Mouse (Mus musculus): ENCODE results near the gene Wnk1. TPM values are rescaled to one million over a fixed set of nuclear protein-coding genes. Genes with fewer than 3 reads are reported as not detected.
"Not testable (repeated sequence)": the region's sequence is repeated elsewhere in the genome, so short reads cannot be mapped to it uniquely, and the experiment has no call there.

The Wnk1 gene
- 40.4 and 53.9 TPM in 2 replicates for polyA plus RNA-seq (2015; fragmentation: Nextera tagmentation; extraction: Ambion mirVana)

GRCm38 (mm10) chr6:120038366-120039255, at the start of gene Wnk1:
TSS of gene Wnk1 (minus strand) at chr6:120038672.
- peak; percentile 94 for ATAC-seq
- Histone ChIP-seq H3K9me3 (ENCODE audit: control insufficient read depth, low read length) (no peaks in the 10 kb centered on the region), H3K27me3 (replicated peaks; ENCODE audit: control insufficient read depth, insufficient read depth, low read length) (no peaks in the 10 kb centered on the region), H3K4me3 (replicated peaks; ENCODE audit: low read length) (peak within 1 kb of the TSS; percentile 95), H3K9ac (replicated peaks; ENCODE audit: low read depth, low read length) (peak within 1 kb of the TSS; percentile 66), H3K36me3 (ENCODE audit: control insufficient read depth, insufficient read depth) (no peaks in the 10 kb centered on the region), H3K4me1 (replicated peaks; ENCODE audit: control insufficient read depth, insufficient read depth, low read length) (peaks cover 20% of the 10 kb centered on the region), H3K27ac (ENCODE audit: low read length) (peak within 1 kb of the TSS; percentile 98), H3K4me2 (ENCODE audit: low read length) (peak within 1 kb of the TSS; percentile 98)
- WGBS = under 1% methylated on average over 51 of the region's 59 CpGs

DNA sequence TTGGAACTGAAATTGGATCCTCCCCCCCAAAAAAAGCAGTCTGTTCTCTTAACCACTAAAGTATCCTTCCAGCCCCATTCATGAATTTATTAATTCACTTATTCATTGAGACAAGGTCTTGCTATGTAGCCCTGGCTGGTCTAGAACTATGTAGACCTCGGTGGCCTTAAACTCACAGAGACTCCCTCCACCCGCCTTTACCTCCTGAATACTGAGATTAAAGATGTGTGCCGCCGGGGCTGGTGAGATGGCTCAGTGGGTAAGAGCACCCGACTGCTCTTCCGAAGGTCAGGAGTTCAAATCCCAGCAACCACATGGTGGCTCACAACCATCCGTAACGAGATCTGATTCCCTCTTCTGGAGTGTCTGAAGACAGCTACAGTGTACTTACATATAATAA, 48.6 kb upstream of the Wnk1 start:
- not testable (repeated sequence) for H3K27ac ChIP-seq (ENCODE audit: low read length); H3K9ac ChIP-seq (replicated peaks; ENCODE audit: low read depth, low read length); H3K4me2 ChIP-seq (ENCODE audit: low read length); H3K27me3 ChIP-seq (replicated peaks; ENCODE audit: control insufficient read depth, insufficient read depth, low read length); ATAC-seq; H3K9me3 ChIP-seq (ENCODE audit: control insufficient read depth, low read length); H3K4me3 ChIP-seq (replicated peaks; ENCODE audit: low read length); H3K4me1 ChIP-seq (replicated peaks; ENCODE audit: control insufficient read depth, insufficient read depth, low read length); H3K36me3 ChIP-seq (ENCODE audit: control insufficient read depth, insufficient read depth)
- WGBS = 95% methylated on average over 6 of the region's 8 CpGs

GRCm38 (mm10) chr6:120085832-120086231, 47.4 kb upstream of the Wnk1 start:
- Histone ChIP-seq H3K36me3 (ENCODE audit: control insufficient read depth, insufficient read depth) (no peaks in the 10 kb centered on the region), H3K27ac (ENCODE audit: low read length) (no peak overlapping the region), H3K4me2 (ENCODE audit: low read length) (no peak overlapping the region), H3K9ac (replicated peaks; ENCODE audit: low read depth, low read length) (no peak overlapping the region), H3K27me3 (replicated peaks; ENCODE audit: control insufficient read depth, insufficient read depth, low read length) (no peaks in the 10 kb centered on the region), H3K9me3 (ENCODE audit: control insufficient read depth, low read length) (no peaks in the 10 kb centered on the region), H3K4me3 (replicated peaks; ENCODE audit: low read length) (no peak overlapping the region), H3K4me1 (replicated peaks; ENCODE audit: control insufficient read depth, insufficient read depth, low read length) (no peaks in the 10 kb centered on the region)
- WGBS = 88% methylated on average over 3 of the region's 3 CpGs
- no peak for ATAC-seq

- no peak overlapping the region for H3K27ac ChIP-seq (ENCODE audit: low read length)
- H3K27me3 ChIP-seq (replicated peaks; ENCODE audit: control insufficient read depth, insufficient read depth, low read length) = no peaks in the 10 kb centered on the region
- no peak overlapping the region for H3K4me3 ChIP-seq (replicated peaks; ENCODE audit: low read length)
- no peaks in the 10 kb centered on the region for H3K9me3 ChIP-seq (ENCODE audit: control insufficient read depth, low read length)
- no peak overlapping the region for H3K4me2 ChIP-seq (ENCODE audit: low read length)
- no peaks in the 10 kb centered on the region for H3K36me3 ChIP-seq (ENCODE audit: control insufficient read depth, insufficient read depth)
- ATAC-seq = no peak
- no peak overlapping the region for H3K9ac ChIP-seq (replicated peaks; ENCODE audit: low read depth, low read length)
- 94% methylated on average over 2 of the region's 2 CpGs for WGBS
- no peaks in the 10 kb centered on the region for H3K4me1 ChIP-seq (replicated peaks; ENCODE audit: control insufficient read depth, insufficient read depth, low read length)
These were observed 46.5 kb upstream of the Wnk1 start for GRCm38 (mm10) chr6:120084983-120085382.

GRCm38 (mm10) chr6:120083442-120083841, 45.0 kb upstream of the Wnk1 start:
- no peak overlapping the region for H3K9ac ChIP-seq (replicated peaks; ENCODE audit: low read depth, low read length)
- H3K9me3 ChIP-seq (ENCODE audit: control insufficient read depth, low read length) = no peaks in the 10 kb centered on the region
- no peak for ATAC-seq
- WGBS = 81% methylated on average over 6 of the region's 6 CpGs
- H3K4me3 ChIP-seq (replicated peaks; ENCODE audit: low read length) = no peak overlapping the region
- no peak overlapping the region for H3K4me2 ChIP-seq (ENCODE audit: low read length)
- H3K27me3 ChIP-seq (replicated peaks; ENCODE audit: control insufficient read depth, insufficient read depth, low read length) = no peaks in the 10 kb centered on the region
- no peak overlapping the region for H3K27ac ChIP-seq (ENCODE audit: low read length)
- no peaks in the 10 kb centered on the region for H3K36me3 ChIP-seq (ENCODE audit: control insufficient read depth, insufficient read depth)
- H3K4me1 ChIP-seq (replicated peaks; ENCODE audit: control insufficient read depth, insufficient read depth, low read length) = no peaks in the 10 kb centered on the region

DNA sequence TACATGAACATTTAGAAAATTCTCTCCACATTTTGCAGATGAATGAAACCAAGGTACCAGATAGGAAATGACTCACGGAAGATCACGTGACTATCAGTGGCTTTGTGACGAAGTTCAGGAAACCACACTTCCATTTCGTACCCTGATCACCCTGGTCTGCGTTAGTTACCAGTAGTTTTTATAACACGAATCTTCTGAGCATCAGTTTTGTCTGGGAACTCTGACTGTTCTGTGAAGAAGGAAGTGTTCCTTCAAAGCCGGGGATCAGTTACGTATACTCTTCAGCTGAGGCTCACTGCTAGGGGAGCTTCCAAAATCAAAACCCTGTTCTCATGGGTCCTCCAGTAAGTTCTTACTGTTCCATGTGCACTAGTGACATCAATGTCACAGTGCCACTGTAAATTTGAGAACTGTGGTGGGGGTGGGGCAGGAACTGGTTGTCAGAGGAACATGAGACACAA, 44.5 kb upstream of the Wnk1 start:
- Histone ChIP-seq H3K9me3 (ENCODE audit: control insufficient read depth, low read length) (no peaks in the 10 kb centered on the region), H3K36me3 (ENCODE audit: control insufficient read depth, insufficient read depth) (no peaks in the 10 kb centered on the region), H3K4me1 (replicated peaks; ENCODE audit: control insufficient read depth, insufficient read depth, low read length) (no peaks in the 10 kb centered on the region), H3K27me3 (replicated peaks; ENCODE audit: control insufficient read depth, insufficient read depth, low read length) (no peaks in the 10 kb centered on the region), H3K4me3 (replicated peaks; ENCODE audit: low read length) (no peak overlapping the region), H3K4me2 (ENCODE audit: low read length) (no peak overlapping the region), H3K9ac (replicated peaks; ENCODE audit: low read depth, low read length) (no peak overlapping the region), H3K27ac (ENCODE audit: low read length) (no peak overlapping the region)
- ATAC-seq = no peak
- 92% methylated on average over 8 of the region's 8 CpGs for WGBS

DNA sequence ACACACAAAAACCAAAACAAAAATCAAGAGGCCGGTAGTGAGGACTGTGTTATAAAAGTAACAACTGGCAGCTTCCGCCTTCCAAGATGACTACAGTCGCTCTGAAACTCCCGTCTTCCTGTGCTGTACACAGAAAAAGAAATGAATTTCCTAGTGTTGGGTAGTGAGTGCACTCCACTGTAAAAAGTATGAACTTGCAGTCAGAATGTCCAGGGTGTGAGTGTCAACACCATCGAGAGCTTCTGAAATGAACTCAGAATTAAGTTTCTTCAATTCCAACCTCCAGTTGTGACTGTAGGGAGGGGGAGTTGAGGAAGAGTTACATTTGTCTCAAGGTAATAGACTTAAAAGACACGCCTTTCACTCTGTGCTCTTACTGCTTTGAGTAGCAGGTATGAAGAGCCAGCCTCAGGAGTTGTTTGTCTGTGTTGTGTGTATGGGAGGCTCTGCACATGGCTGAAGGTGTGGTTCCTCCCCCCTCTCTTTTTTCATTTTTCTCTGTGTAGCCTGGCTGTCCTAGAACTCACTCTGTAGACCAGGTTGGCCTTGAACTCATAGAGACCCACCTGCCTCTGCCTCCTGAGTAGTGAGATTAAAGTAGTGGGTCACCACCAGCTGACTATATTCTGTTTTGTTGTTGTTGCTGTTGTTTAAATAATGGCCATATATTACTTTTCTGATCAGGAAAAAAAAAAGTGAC, 43.9 kb upstream of the Wnk1 start:
- no peaks in the 10 kb centered on the region for H3K9me3 ChIP-seq (ENCODE audit: control insufficient read depth, low read length)
- ATAC-seq = no peak
- no peak overlapping the region for H3K4me2 ChIP-seq (ENCODE audit: low read length)
- H3K27ac ChIP-seq (ENCODE audit: low read length) = no peak overlapping the region
- H3K4me3 ChIP-seq (replicated peaks; ENCODE audit: low read length) = no peak overlapping the region
- 92% methylated on average over 6 of the region's 6 CpGs for WGBS
- H3K27me3 ChIP-seq (replicated peaks; ENCODE audit: control insufficient read depth, insufficient read depth, low read length) = no peaks in the 10 kb centered on the region
- H3K36me3 ChIP-seq (ENCODE audit: control insufficient read depth, insufficient read depth) = no peaks in the 10 kb centered on the region
- no peaks in the 10 kb centered on the region for H3K4me1 ChIP-seq (replicated peaks; ENCODE audit: control insufficient read depth, insufficient read depth, low read length)
- no peak overlapping the region for H3K9ac ChIP-seq (replicated peaks; ENCODE audit: low read depth, low read length)

GRCm38 (mm10) chr6:120081516-120081915, 43.0 kb upstream of the Wnk1 start:
- ATAC-seq = no peak
- no peak overlapping the region for H3K9ac ChIP-seq (replicated peaks; ENCODE audit: low read depth, low read length)
- H3K27me3 ChIP-seq (replicated peaks; ENCODE audit: control insufficient read depth, insufficient read depth, low read length) = no peaks in the 10 kb centered on the region
- WGBS = 88% methylated on average over 4 of the region's 4 CpGs
- H3K4me2 ChIP-seq (ENCODE audit: low read length) = no peak overlapping the region
- H3K4me3 ChIP-seq (replicated peaks; ENCODE audit: low read length) = no peak overlapping the region
- H3K9me3 ChIP-seq (ENCODE audit: control insufficient read depth, low read length) = no peaks in the 10 kb centered on the region
- H3K27ac ChIP-seq (ENCODE audit: low read length) = no peak overlapping the region
- H3K36me3 ChIP-seq (ENCODE audit: control insufficient read depth, insufficient read depth) = no peaks in the 10 kb centered on the region
- H3K4me1 ChIP-seq (replicated peaks; ENCODE audit: control insufficient read depth, insufficient read depth, low read length) = no peaks in the 10 kb centered on the region

DNA sequence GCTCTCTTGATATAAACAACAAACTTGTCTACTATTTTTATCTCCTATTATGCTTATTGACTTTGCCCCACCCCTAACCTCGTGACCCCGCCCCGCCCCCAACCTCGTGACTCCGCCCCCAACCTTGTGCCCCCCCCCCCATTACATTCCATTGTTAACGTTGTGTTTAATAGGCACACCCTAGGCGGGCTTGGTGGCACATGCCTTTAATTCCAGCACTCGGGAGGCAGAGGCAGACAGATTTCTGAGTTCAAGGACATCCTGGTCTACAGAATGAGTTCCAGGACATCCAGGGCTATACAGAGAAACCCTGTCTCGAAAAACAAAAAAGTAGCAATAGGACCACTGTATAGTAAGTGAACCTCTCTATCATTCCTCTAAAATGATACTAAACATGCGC, 41.1 kb upstream of the Wnk1 start:
- no peak overlapping the region for H3K4me3 ChIP-seq (replicated peaks; ENCODE audit: low read length)
- no peak overlapping the region for H3K9ac ChIP-seq (replicated peaks; ENCODE audit: low read depth, low read length)
- H3K4me2 ChIP-seq (ENCODE audit: low read length) = no peak overlapping the region
- H3K4me1 ChIP-seq (replicated peaks; ENCODE audit: control insufficient read depth, insufficient read depth, low read length) = no peaks in the 10 kb centered on the region
- H3K27ac ChIP-seq (ENCODE audit: low read length) = no peak overlapping the region
- no peaks in the 10 kb centered on the region for H3K27me3 ChIP-seq (replicated peaks; ENCODE audit: control insufficient read depth, insufficient read depth, low read length)
- no peaks in the 10 kb centered on the region for H3K36me3 ChIP-seq (ENCODE audit: control insufficient read depth, insufficient read depth)
- H3K9me3 ChIP-seq (ENCODE audit: control insufficient read depth, low read length) = no peaks in the 10 kb centered on the region
- ATAC-seq = no peak
- 91% methylated on average over 10 of the region's 10 CpGs for WGBS
